Mouse (Mus musculus): ENCODE results near the gene Olfr62.

The Olfr62 gene

GRCm38 (mm10) chr4:118658652-118659051 lies at the start of gene Olfr62:
Olfr62 (plus strand) TSS chr4:118658952.
- DNase-seq = no peak

GRCm38 (mm10) chr4:118609836-118610235 lies 48.9 kb upstream of the Olfr62 start:
- no peak for DNase-seq

DNA sequence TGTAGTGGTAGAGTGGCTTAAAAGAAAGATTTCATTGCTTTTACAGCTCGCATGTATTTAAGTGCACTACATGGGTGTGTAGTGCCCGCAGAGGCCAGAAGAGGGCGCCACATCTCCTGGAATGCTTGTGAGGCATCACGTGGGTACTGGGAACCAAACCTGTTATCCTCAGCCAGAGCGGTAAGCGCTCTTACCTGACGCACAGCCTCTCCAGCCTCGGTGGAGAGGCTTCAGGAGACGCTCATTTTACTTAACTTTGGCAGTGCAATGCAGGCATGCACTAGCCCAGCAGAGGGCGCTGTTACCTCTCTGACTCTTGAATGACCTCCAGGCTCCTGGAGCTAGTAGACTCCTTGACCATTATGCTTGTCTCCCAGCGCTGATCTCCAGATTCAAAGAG lies 46.1 kb upstream of the Olfr62 start:
- peak; percentile 31 to 67 for DNase-seq

DNA sequence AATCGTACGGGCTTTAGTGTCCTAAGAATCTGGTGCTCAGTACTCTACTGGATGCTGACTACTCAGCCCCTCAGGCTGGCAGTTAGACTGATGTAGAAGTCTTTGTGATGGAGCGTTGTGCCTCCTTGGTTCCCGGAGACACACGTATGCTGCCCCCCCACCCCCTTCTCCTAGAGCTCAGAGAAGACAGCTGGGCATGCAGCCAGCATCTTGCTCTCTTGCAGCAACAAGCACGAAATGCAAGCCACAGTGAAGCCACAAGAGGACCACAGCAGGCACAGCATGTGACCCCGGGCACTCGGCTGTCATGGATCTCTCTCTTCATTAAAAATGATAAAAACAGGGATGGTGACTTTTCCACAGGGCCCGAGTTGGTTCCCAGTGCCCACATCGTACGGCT lies 43.3 kb upstream of the Olfr62 start:
- no peak for DNase-seq

DNA sequence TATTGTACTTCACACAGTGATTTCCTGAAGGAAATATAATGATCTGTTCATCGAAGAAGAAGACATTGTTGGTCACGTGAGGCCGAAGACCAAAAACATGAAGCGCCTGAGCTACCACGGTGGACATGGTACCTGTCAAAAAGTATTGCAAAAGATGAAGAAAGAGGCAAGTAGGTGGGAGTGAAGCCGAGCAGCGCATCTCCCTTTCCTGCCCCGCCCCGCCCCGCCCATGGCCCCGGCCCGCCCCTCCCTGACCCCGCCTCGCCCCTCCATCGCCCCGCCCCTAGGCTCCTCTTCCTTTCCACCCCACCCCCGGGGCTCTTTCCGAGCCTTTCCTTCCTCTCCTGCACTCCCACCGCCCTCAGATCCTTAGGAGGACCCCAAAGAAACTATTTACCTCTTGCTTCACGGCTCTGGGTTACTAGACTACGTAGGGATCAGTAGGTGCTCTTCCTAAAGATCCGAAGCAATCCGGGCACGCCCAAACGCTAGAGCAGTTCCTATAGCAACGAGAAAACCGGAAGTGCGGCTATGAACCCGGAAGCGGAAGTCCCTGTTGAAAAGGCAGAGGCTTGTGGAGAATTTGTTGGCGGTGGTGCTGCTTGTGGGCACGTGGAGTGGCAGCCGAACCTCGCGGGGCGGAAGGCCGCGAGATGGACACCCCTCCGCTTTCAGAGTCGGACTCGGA lies 38.3 kb upstream of the Olfr62 start, which contains the start of the genes Cfap57 and Ebna1bp2:
TSS of gene Cfap57 (minus strand) at position 499 of the 688 bp plus-strand sequence.
TSS of gene Ebna1bp2 (plus strand) at position 521 of the 688 bp plus-strand sequence.
- peak; percentile 93 to 94 for DNase-seq

DNA sequence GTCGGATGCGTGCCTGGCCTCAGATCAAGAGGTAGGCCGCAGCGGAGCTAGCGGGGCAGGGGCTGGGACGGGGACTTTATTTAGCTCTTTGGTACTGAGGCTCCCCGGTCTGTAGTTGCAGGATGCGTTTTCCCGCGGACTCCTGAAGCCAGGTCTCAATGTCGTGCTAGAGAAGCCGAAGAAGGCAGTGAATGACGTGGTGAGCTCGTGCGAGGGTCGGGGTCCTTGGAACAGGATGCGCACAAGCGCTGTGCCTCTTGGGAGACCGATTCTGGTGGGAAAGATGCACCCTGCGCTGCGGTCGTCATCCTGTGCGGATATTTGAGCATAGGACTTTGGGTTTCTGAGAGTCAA lies 37.8 kb upstream of the Olfr62 start:
- DNase-seq = no peak

DNA sequence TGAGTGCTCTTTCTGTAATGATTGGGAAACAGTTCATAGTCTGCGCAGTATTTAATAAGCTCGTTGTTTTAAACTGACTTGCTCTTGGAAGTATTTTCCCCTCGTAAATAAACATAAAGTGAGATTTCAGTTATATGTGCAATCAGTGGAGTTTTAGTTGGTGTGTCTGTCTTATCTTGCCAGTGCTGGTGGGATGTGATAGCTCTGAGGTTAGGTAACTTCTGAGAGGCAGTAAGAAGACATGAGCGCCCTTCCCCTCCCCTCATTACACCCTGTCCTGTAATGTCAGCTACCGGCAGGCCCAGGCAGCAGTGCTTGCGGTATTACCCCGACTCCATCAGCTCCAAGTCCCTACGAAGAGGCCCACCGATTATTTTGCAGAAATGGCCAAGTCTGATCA lies 37.0 kb upstream of the Olfr62 start:
- DNase-seq = no peak

- no peak for DNase-seq
Measured at GRCm38 (mm10) chr4:118630261-118630660, 28.5 kb upstream of the Olfr62 start.

DNA sequence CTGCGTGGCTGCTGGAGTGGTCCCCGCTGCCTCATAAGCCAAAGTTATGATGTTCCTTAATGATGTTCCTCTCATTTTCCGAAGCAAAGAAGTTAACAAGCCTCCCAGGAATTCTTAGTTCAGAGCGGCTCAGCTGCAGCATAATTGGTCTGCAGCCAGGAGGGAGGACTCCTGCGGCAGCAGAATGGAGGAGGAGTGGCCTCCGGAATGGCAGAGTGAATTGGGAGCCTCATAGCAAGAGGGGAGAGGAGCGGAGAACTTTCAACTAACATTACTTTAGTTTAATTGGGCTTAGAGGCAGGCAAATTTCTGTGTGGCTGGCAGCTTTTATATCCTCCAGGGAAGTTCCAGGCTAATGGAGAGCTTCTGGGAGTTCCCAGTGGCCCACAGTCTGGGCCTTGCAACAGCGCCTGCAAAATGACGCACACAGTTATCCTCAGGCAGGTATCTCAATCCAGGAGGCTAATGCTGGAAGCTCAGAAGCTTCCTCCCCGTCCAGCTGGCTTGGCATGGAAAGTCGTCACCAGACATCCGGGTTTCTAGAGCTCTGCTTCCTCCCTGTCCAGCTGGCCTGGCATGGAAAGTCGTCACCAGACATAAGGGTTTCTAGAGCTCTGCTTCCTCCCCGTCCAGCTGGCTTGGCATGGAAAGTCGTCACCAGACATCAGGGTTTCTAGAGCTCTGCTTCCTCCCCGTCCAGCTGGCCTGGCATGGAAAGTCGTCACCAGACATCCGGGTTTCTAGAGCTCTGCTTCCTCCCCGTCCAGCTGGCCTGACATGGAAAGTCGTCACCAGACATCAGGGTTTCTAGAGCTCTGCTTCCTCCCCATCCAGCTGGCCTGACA lies 16.2 kb upstream of the Olfr62 start:
- peak; percentile 0 to 20 for DNase-seq

DNA sequence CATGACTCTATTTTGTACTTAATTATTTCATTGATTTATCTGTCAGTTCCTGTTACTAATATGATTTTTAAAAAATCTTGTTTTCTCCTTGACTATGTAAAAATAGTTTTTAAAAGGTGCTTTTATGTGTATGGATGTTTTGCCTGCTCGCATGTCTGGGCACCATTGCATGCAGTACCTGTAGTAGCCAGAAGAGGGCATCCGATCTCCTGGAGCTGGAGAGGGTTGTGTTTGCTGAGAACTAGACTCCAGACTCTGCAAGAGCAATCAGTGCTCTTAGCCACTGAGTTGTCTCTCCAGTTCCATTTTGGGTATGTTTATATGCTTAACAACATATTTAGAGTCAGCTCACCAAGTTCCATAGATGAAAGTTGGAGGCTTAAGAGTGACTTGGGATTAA lies 13.5 kb upstream of the Olfr62 start:
- DNase-seq = peak; percentile 19 to 81

GRCm38 (mm10) chr4:118687086-118687485 lies 28.3 kb downstream of the Olfr62 start:
- DNase-seq = no peak

DNA sequence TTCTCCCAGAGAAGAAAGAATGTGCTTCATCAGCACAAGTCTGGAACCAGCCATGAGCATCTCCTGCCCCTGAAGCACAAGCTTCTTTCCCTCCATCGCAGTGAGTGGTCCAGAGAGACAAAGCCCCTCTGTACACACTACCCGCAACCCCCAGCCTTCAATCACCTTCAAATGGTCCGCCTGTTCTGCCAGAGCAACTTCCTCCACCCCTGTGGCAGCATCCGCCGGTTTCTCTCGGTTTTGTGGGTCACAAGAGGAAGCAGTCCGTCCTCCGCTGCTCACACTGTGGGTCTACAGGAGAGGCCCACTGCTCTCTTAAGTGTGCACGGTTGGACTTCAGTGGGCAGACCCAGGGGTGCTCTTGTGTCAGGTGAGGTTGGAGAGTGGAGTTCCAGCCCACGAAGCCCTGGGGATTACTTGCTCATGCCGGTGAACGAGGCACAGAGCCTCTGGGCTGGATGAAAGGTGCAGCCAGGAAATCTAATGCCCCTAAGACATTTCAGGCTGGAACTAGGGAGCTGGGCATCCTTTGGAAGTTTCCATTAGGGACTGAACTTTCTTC lies 33.7 kb downstream of the Olfr62 start, which contains the start of gene Olfr1342:
TSS of gene Olfr1342 (minus strand) at position 345 of the 562 bp plus-strand sequence.
- DNase-seq = no peak

- DNase-seq = no peak
Measured at GRCm38 (mm10) chr4:118693812-118694211, 35.1 kb downstream of the Olfr62 start.

- DNase-seq = no peak
Measured at GRCm38 (mm10) chr4:118703223-118703622, 44.5 kb downstream of the Olfr62 start, which contains the start of gene Olfr1341. Olfr1341 (plus strand) TSS chr4:118703523.

- DNase-seq = no peak
Measured at GRCm38 (mm10) chr4:118708086-118708485, 49.3 kb downstream of the Olfr62 start.

DNA sequence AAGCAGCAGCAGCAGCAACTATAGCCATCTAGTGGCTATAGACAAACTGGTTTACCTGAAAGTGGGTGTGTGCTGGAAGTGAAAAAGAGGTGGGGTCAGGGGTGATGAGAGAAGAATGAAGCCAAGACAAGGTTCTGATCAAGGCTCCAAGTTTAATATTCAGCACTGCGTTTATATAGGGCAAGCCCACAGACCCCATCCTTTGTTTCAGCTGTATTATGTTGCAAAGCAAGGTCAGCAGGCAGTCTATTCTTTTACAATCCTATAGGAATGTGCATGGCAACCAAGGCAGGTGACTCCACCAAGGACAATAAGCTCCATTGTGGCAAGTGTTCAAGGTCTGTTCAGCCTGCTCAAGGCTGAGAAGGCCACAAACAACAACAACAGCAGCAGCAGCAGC lies 52.9 kb downstream of the Olfr62 start:
- DNase-seq = no peak
